Mouse (Mus musculus): ENCODE results near the gene Pola1.

Pola1 gene

DNA sequence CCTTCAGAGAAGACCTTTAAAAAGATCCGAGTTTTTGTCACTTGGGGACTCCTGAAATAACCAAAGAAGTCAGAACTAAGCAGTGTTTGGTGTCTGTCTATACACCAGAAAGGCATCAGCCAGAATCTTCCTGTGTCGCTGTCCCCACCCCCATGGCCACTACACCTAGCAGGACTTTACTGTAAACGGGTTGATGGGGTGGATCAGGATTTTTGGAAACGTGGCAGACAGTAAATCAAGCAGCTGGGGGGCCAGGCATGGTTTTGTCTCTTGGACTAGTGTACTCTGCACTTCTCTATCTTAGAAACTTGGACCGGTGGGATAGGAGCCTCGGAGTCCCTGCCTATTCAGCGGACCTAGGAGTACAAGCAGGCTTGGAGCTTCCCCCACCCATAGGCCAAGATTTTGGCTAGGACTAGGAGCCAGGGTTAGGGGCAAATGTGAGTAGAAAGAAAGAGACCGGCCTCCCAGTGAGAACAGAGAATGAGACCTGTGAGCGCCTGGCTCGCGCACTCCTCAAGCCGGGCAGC lies 342.0 kb downstream of the Pola1 start:
- in situ Hi-C loops (cut with MboI, MseI): no loop called here

DNA sequence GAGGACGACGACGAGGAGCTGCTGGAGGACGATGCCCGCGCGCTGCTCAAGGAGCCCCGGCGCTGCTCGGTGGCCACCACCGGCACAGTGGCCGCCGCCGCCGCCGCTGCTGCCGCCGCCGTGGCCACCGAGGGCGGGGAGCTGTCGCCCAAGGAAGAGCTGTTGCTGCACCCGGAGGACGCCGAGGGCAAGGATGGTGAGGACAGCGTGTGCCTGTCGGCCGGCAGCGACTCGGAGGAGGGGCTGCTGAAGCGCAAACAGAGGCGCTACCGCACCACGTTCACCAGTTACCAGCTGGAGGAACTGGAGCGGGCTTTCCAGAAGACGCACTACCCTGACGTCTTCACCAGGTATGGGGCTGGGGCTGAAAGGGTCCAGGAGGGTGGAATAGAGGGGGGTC lies 342.9 kb downstream of the Pola1 start:
- in situ Hi-C loops (cut with MboI, MseI): no loop called here

- in situ Hi-C loops (cut with MboI, MseI): no loop called here
Measured at GRCm38 (mm10) chrX:93288339-93288738, 343.6 kb downstream of the Pola1 start.

- in situ Hi-C loops (cut with MboI, MseI): no loop called here
Measured at GRCm38 (mm10) chrX:93286291-93286893, 345.6 kb downstream of the Pola1 start, which contains the start of gene Arx. Gene Arx (plus strand): TSS chrX:93286445.

DNA sequence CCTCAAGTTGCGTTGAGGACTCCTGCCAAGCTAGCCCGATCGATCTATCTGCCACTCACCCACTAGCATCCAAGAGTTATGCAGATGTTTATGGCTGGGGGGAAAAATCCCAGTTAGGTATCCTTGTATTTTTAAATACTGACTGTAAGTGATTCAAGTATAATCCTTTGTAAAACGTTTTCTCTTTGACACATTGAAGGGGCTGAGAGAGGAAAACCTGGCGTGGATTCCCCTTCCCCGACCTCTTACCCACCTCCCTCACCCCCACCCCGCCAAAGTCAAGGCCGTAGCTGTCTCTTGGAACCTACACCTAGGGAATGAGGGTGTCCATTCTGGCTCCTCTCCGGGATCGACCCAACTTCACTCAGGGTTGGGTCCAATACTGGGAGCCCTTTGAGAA lies 346.9 kb downstream of the Pola1 start:
- in situ Hi-C loops (cut with MboI, MseI): no loop called here

DNA sequence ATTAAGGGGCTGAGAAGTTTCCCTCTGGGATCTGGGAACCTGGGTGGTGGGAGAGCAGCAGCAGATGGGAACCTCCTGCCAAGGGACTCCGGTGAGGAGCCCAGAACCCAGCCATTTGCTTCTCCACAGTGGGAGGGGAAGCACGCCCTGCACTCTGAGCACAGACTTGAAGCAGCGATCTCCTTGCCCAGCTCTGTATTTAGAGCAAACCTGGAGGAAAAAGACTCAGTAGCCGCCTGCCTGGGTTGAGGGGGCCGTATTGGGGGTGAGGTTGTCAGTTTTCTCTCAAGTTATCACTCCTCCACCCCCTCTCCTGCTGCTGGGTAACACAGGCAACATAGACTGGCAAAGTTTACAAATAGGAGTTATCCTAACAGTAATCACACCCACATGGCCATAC lies 350.2 kb downstream of the Pola1 start:
- in situ Hi-C loops (cut with MboI, MseI): no loop called here

- in situ Hi-C loops (cut with MboI, MseI): no loop called here
Measured at GRCm38 (mm10) chrX:93281028-93281723, 350.8 kb downstream of the Pola1 start.

DNA sequence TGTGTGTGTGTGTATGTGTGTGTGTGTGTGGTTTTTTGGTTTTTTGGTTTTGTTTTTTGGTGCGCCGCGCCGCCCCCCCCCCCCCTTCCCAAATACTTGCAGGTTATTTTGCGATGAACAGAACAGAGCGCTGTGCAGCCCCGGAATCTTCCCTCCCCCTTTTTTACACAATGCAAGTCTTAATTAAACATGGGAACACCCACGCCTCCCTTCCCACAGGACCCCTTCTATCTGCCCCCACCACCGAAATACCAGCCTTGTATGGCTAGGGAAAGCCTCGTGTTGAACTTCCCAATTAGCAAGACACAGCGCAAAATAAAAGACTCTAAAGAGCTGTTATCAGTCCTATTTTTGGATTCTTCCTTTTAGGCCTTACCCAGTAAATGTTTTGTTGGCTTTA lies 352.0 kb downstream of the Pola1 start:
- in situ Hi-C loops (cut with MboI, MseI): no loop called here

GRCm38 (mm10) chrX:93275689-93276088 lies 356.3 kb downstream of the Pola1 start:
- in situ Hi-C loops (cut with MboI, MseI): no loop called here

Data from T-helper 1 cell (primary cell).